Mouse (Mus musculus) megakaryocyte, embryonic 14.5 days (primary cell): ENCODE results near the gene Tmem45a2. TPM values are rescaled to one million over a fixed set of nuclear protein-coding genes. Genes with fewer than 3 reads are reported as not detected.
"Not testable (repeated sequence)": the region's sequence is repeated elsewhere in the genome, so short reads cannot be mapped to it uniquely, and the experiment has no call there.

ENCODE experiments used
- H3K27me3 ChIP-seq: replicated peaks from 2 replicates; pipeline ENCODE3; 2012; ENCODE audit warnings: inconsistent platforms
- H3K36me3 ChIP-seq: replicated peaks from 2 replicates; pipeline ENCODE3; 2012; ENCODE audit warnings: low read length, inconsistent platforms, mixed read lengths
- H3K4me1 ChIP-seq: 2 replicates; pipeline ENCODE4 v1.6.1; 2012; ENCODE audit warnings: inconsistent platforms
- H3K4me3 ChIP-seq: replicated peaks from 2 replicates; pipeline ENCODE3; 2012; ENCODE audit warnings: moderate library complexity, mild to moderate bottlenecking, inconsistent platforms
- H3K9me3 ChIP-seq: 2 replicates; pipeline ENCODE4 v1.6.1; 2012; ENCODE audit warnings: inconsistent platforms
- FLI1 ChIP-seq: IDR thresholded peaks from 2 replicates; pipeline ENCODE4 v1.6.1; 2012; ENCODE audit warnings: low read length, inconsistent platforms, mixed read lengths
- GATA1 ChIP-seq: IDR thresholded peaks from 3 replicates; pipeline ENCODE4 v1.6.1; 2012; ENCODE audit warnings: mixed read lengths, low read length, inconsistent platforms, borderline replicate concordance
- polyA plus RNA-seq: library from polyadenylated mRNA; stranded (reverse); fragments of >175 nt; gene quantifications from 2 replicates; pipeline ENCODE4 v1.2.3, GENCODE M21; 2012; ENCODE audit warnings: low replicate concordance; ENCODE audit not compliant: insufficient read depth

Tmem45a2 gene
- polyA plus RNA-seq, 1 experiment: not detected

GRCm38 (mm10) chr16:57079577-57079976 is 8.4 kb upstream of the Tmem45a2 start:
- no peak for TF ChIP-seq FLI1
- TF ChIP-seq GATA1: no peak
- H3K9me3 ChIP-seq: no peaks in the 10 kb centered on the region
- no peaks in the 10 kb centered on the region for H3K4me1 ChIP-seq
- H3K4me3 ChIP-seq: no peak overlapping the region
- no peaks in the 10 kb centered on the region for H3K36me3 ChIP-seq
- no peaks in the 10 kb centered on the region for H3K27me3 ChIP-seq

DNA sequence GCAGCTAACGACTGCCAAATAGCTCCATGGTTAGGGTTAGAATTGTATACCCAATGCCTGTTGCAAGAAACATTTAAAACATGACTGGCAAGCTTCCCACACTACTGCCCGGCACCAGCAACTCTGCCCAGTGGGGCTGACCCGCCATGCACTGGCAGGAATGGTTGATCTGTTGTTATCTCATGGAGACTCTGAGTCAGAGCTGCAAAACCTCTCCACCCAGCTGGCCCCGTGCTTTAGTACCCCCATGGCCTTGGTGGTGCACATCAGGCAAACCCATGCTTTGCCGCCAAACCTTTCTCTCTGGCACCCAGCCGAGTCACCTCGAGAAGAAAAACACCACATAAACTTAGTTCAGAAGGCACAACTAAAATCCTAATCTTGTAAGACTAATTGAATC is 4.8 kb upstream of the Tmem45a2 start:
- Histone ChIP-seq H3K4me1 (no peaks in the 10 kb centered on the region), H3K27me3 (no peaks in the 10 kb centered on the region), H3K4me3 (no peak overlapping the region), H3K36me3 (no peaks in the 10 kb centered on the region), H3K9me3 (no peaks in the 10 kb centered on the region)
- TF ChIP-seq GATA1 (no peak), FLI1 (no peak)

DNA sequence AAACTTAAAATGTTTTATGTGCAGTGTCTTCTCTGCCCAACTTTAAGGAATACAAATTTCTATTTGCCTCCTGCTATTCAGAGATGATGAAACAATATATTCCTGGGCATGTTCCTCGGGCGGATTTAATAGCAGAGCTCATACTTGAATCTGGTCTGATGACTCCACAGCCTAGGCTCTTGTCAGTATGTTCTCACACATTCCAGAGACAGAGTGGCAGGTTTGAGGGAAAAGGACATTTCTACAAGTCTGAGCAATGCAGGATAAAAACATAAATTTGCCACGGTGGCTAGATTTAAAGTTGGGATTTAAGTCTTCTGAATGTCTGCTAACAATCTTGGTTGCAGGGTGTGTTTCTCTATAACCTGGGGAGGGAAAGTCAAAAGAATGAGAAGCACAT is 9.1 kb downstream of the Tmem45a2 start:
- Histone ChIP-seq H3K4me1 (no peaks in the 10 kb centered on the region), H3K9me3 (no peaks in the 10 kb centered on the region), H3K27me3 (no peaks in the 10 kb centered on the region), H3K4me3 (no peak overlapping the region), H3K36me3 (no peaks in the 10 kb centered on the region)
- TF ChIP-seq GATA1 (no peak), FLI1 (no peak)

DNA sequence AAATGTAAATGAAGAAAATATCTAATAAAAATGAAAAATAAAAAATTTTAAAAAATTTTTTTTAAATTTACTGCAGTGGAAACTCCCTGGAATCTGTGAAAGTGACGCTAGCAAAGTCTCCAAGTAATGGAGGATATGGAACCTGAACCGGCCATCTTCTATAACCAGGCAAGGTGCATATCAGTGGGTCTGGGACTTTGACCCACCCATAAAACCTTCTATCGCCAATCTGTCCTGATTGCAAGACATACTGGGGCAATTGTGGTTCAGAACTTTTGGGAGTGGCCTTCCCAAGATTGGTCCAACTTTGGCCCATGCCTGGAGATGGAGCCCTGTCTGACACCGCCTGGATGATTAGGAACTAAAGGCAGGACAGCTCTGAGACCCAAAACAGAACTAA is 14.2 kb downstream of the Tmem45a2 start:
- TF ChIP-seq GATA1 (no peak), FLI1 (no peak)
- H3K9me3 ChIP-seq: no peaks in the 10 kb centered on the region
- H3K4me1 ChIP-seq: no peaks in the 10 kb centered on the region
- H3K4me3 ChIP-seq: no peak overlapping the region
- no peaks in the 10 kb centered on the region for H3K27me3 ChIP-seq
- H3K36me3 ChIP-seq: no peaks in the 10 kb centered on the region

DNA sequence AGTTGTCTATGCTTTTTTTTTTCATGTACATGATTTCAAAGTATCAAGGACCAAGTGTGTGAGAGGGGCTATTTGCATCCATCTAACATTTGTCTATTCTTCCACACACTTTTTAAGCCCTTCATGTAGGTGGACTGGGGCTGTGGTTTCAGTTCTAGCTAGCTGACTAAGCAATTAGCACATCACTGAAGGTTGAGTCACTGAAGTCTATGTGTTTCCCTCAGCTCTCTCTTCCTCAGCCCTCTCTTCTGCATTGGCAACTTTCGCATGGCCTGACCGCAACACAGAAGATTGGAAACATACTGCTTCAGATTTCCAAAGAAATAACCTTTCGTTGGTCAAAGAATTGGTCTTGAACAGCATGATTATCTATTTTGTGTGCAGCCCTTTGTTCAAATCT is 21.2 kb downstream of the Tmem45a2 start:
- Histone ChIP-seq H3K9me3 (no peaks in the 10 kb centered on the region), H3K36me3 (no peaks in the 10 kb centered on the region), H3K27me3 (no peaks in the 10 kb centered on the region), H3K4me3 (no peak overlapping the region), H3K4me1 (no peaks in the 10 kb centered on the region)
- TF ChIP-seq FLI1 (no peak), GATA1 (no peak)

- H3K4me3 ChIP-seq: no peak overlapping the region
- H3K27me3 ChIP-seq: no peaks in the 10 kb centered on the region
- H3K9me3 ChIP-seq: no peaks in the 10 kb centered on the region
- H3K4me1 ChIP-seq: no peaks in the 10 kb centered on the region
- no peaks in the 10 kb centered on the region for H3K36me3 ChIP-seq
- TF ChIP-seq GATA1 (no peak), FLI1 (no peak)
Measured at GRCm38 (mm10) chr16:57038600-57038999, 32.6 kb downstream of the Tmem45a2 start.

GRCm38 (mm10) chr16:57030150-57030885 is 40.9 kb downstream of the Tmem45a2 start:
- Histone ChIP-seq H3K27me3 (no peaks in the 10 kb centered on the region), H3K4me3 (peak overlapping the region; percentile 78), H3K4me1 (no peaks in the 10 kb centered on the region), H3K9me3 (peaks cover 3% of the 10 kb centered on the region; the same call in 1 of the 2 replicates), H3K36me3 (no peaks in the 10 kb centered on the region)
- TF ChIP-seq FLI1 (no peak), GATA1 (no peak)

GRCm38 (mm10) chr16:56998283-56998682 is 72.9 kb downstream of the Tmem45a2 start:
- H3K36me3 ChIP-seq, H3K4me1 ChIP-seq, H3K9me3 ChIP-seq, H3K27me3 ChIP-seq, H3K4me3 ChIP-seq: not testable (repeated sequence)

Other genes with a start within 250 kb of the Tmem45a2 start
- gene Tmem45a, start 185.2 kb downstream of the Tmem45a2 start, polyA plus RNA-seq: not detected in 2 replicates
- not detected in 2 replicates for gene Lnp1, start 143.3 kb downstream of the Tmem45a2 start, polyA plus RNA-seq
- gene Tomm70a, start 50.3 kb upstream of the Tmem45a2 start, polyA plus RNA-seq: 6.6 and 17.6 TPM in 2 replicates
- gene Nit2, start 96.0 kb upstream of the Tmem45a2 start, polyA plus RNA-seq: 5.7 TPM in 1 of 2 replicates, not detected in the other
- 0.36 TPM in 1 of 2 replicates, not detected in the other for gene Tbc1d23, start 160.1 kb upstream of the Tmem45a2 start, polyA plus RNA-seq
- not detected in 2 replicates for gene Tmem30c, start 221.5 kb upstream of the Tmem45a2 start, polyA plus RNA-seq